Mouse (Mus musculus) cerebral cortex, adult 2 months (tissue): ENCODE measurements around the gene Tm9sf4.

Experiments used
- WGBS: fragments of 180-500 bp; shearing (Covaris S2); methylation state at CpG from one replicate; pipeline ENCODE4 v1.1.7; 2018; 5-methylcytosine and 5-hydroxymethylcytosine counted together

Tm9sf4 gene

DNA sequence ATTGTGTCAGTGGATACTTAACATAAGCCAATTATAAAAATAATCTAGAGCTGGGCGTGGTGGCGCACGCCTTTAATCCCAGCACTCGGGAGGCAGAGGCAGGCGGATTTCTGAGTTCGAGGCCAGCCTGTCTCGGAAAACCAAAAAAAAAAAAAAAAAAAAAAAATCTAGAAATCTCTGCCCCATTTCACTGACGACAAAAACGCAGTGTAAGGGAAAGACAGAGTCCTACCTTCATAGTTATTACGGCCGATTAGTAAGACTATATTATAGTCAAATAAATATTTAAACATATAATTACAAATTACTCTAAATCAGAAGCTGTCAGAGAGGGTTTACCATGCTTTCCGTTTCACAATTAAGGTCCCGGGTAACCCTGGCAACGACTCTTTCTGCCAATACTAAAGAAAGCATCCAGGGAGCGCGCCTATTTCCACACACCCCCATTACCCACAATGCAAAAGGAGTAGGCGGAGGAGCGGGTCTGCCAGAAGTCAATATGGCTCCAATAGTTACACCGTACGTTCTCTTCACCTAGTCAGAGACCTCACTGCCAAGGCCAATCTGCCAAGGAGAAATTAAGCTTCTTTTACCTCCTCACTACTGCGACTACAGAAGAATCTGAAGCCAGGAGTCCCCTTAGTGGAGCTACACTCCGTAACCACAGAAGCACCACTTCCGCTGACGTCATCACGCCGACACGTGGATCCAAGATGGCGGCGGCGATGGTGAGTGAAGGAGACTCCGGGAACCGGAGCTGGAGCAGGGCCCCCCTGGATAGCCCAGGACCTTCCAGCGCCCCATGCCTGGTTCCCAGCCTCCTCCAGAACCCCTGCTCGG is at the start of gene Tm9sf4:
Gene Tm9sf4, plus strand, starts transcription at position 460 of the 840 bp plus-strand sequence.
- 5% methylated on average over 34 of the region's 34 CpGs for WGBS

DNA sequence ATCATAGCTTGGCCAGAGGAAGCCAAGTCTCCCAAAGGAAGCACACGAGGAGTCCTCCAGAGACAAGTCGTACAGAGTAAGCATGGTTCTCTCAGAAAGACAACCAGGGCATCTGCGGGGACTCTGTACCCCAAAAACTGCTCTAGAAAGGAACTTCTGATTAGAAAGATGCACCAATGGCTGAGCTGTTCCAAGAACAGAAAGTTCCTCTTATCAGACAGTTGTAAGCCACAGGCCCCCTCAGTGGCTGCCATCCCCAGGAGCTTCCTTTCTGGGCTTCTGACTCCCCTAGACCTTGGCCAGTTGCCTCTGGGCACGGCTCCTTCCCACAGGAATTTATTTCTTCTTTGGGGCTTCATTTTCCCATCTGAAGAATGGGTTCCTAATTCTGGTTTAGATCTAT is 45.4 kb upstream of the Tm9sf4 start:
- 84% methylated on average over 4 of the region's 4 CpGs for WGBS

DNA sequence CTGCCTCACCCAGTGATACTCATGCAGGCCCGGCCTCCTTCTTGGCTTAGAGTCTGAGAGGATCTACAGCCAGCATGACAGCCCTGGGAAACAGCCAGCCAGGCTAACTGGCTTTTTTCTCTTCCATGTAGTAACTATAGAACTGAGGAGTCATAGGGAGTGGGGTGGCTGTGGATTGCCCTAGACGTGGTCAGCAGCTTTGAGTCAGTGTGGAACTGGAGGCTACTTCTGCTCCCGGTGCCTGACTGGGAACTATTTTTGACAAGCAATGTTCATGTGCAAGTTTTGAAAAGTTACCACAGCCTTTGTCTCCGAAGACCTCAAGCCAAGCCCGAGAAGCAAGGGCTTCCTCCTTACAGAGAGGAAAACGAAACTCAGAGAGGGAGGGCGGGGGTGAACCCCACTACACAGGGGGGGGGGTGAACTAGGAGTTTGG is 44.0 kb upstream of the Tm9sf4 start:
- 63% methylated on average over 7 of the region's 7 CpGs for WGBS

DNA sequence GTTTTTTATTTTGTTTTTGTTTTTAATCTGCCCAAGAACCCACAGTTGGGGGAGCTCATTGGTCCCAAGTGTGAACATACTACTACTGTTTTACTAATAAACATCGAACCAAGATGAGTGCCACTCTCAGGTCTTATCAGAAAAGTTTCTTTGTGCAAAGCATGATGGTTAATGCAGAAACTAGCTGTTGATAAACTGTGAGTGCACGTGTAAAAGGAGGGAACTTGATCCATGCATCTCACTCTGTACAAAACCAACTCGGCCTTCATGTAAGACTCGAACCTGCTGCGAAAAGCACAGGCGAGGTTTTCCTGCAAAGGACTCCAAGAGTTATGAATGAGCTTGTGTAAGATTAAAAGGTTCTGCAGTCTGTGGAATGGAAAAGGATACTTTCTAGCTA is 41.6 kb upstream of the Tm9sf4 start:
- 93% methylated on average over 6 of the region's 6 CpGs for WGBS

DNA sequence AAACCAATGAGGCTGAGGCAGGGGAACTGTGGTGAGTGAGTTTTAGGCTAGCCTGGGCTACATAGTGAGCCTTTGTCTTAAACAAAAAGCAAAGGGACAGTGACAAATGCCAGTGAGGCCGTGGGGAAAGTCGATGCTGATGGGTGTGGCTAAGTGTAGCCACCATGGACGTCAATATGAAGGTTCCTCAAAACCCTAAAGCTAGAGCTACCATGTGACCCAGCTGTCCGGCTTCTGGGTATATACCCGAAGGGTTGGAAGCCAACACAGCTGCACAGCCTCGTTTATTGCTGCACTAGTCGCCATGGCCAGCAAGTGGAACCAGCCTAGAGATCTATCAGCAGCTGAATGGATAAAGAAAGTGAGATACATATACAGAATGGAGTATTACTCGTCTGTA is 41.0 kb upstream of the Tm9sf4 start:
- 69% methylated on average over 8 of the region's 8 CpGs for WGBS

DNA sequence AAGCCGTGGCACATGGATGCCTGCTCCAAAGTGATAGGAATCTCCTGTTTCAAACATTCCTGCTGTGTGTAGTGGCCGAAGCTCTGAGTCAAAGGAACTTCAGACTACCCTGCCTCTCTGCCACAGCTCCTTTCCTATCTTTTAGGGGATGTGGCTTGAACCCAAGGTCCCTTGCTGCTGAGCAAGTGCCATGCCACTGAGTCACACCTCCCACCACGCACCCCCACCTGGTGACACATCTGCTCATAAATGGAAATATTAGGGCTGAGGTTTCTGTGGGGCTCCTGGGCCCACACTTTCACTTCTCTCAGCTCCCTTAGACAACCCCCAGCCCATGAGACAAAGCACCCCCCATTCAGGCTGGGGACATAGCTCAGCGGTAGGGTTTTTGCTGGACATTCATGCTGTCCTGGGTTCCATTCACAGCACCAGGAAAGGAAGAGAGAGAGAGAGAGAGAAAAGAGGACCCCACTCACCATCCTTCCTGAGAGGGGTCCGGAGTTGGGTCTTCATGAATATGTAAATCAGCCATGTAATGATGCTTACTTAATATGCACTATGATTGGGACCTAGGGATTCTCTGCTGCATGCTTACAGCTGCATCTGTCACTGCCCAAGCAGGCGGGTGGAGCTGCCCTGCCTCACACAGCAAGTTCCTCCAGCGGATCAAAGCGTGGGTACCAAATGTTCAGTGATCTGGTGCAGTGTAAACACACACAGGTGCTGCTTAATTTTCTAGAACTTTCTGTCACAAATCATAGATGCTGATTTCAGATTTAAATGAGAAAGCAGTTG is 39.1 kb upstream of the Tm9sf4 start:
- WGBS: 78% methylated on average over 8 of the region's 8 CpGs

DNA sequence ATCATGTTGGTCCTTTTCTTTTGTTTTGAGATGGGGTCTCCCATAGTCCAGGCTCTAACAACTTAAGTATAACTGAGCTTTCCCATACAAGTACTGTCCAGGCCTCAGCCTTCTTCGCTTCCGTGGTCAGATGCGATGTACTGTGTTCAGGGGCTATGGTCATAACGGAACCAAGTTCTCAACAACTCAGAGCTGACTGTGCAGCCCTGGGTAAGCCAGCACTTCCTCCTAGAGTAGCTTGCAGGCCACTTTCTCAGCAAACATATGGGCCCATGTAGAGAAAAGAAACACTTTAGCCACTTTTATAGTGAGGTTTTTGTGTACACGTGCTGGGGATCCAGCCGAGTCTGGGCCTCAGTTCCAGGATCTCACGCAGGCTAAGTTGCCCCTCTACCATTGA is 38.4 kb upstream of the Tm9sf4 start:
- 92% methylated on average over 7 of the region's 7 CpGs for WGBS

DNA sequence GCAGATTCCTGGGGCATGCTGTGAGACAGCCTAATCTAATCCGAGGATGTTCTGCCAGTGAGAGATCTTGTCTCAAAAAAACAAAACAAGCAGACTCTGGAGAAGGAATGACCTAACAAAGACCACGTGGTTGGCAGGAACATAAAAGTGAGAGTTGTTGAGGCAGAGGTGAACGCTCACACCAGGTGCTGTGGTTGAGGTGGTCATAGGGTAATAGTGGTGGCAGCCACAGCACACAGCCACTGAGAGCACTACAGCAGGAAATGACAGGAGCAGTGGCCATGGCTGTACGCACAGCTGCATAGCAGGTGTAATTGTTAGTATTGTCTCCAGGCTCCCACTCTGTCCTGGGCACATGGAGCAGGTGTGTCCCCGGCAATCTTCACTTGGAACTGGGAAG is 35.2 kb upstream of the Tm9sf4 start:
- 70% methylated on average over 5 of the region's 5 CpGs for WGBS

DNA sequence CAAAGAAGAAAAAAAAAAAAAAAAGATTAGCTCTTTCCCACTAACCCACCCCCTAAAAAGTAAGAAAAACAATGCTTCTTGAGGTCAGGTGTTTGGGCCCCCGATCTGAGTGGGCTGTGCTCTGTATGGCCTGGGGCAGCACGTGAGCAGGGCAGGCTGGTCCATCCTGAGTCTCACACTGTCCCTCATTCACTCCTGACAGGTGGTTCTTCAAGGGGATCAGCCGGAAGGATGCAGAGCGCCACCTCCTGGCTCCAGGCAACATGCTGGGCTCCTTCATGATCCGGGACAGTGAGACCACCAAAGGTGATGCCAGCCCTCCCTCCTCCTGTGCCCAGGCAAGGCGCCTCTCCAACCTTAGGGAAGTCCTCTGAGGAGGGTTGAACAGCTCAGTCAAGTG is 30.1 kb upstream of the Tm9sf4 start:
- 35% methylated on average over 6 of the region's 6 CpGs for WGBS

DNA sequence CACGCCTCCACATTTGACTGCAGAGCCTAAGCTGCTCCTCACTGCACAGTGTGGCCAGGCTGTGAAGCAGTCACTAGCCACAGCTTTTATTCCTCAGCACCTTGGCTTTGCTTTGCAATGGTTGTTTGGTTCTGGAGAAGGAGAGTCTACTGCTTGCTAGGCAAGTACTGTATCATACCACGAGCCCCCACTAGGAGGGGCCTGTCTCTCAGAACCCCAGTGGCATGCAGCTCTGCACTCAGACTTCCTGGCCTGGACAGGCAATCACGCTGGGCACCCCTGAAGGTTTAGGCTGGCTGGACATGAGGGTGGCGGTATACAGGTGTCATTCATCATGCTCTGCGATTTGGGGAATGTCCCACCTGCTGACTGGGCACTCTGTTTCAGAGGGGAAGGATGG is 26.9 kb upstream of the Tm9sf4 start:
- 55% methylated on average over 5 of the region's 5 CpGs for WGBS

DNA sequence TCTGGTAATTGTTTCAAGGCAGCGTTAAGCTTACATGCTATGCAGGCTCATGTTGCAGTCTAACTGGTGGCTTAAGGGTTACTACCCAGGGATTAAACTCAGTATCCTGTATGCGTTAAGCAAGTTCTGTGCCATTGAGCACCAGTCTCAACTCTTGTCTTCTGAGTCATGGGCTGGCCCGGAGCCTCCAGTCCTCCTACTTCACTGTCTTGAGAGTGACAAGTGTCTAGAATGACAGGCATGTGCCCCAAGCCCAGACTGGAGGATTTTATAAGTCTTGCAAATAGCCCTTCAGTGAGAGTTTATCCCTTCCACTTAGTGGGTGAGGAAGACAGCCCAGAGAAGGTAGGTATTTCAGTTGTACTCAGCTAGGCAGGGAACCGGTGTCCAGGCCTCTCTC is 24.9 kb upstream of the Tm9sf4 start:
- 74% methylated on average over 4 of the region's 4 CpGs for WGBS

DNA sequence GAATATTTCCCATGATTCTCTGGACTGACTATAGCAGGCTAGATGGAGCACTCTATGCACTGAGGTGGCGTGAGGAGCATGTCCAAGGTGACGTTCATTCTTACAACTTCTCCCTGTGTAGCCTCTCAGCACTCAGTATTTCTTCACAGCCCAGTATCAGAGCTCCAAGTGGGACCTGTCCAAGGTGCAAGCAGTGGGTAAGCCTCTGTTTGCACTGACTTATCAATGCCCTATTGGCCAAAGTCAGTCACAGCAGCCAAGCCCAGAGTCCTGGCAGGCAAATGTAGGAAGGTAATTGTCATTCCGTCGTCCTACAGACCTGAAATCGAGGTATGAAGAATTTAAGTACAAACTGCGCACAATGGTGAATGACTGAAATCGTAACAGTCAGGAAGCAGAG is 21.9 kb upstream of the Tm9sf4 start:
- 88% methylated on average over 7 of the region's 7 CpGs for WGBS

DNA sequence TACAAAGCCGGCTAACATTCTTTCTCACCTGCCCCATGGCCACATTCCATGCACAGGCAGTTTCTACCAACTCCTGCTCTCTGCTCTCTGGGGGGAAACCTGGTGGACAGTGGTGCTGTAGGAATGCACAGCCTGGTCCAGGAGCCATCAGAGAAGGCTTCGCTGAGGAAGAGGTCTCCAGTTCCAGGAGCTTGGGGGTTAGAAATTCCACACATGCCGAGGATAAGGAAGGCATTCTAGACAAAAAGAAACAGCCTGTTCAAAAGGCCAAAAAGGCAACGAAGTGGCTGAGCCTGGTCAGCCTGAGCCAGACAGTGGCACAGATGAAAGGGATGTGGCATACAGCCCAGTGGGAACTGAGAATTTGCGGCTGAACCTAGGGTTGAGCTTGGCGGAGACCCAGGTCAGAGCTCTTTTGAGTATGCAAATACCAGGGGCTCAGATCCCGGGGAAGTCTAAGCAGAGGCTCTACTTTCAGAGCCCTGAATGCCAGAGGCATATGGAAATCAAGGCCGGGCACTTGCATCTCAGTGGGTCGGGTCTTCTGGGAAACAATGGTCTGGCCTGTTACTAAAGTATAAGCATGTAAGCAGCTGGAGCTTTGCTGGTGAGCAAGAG is 21.0 kb upstream of the Tm9sf4 start:
- WGBS: 48% methylated on average over 9 of the region's 9 CpGs

DNA sequence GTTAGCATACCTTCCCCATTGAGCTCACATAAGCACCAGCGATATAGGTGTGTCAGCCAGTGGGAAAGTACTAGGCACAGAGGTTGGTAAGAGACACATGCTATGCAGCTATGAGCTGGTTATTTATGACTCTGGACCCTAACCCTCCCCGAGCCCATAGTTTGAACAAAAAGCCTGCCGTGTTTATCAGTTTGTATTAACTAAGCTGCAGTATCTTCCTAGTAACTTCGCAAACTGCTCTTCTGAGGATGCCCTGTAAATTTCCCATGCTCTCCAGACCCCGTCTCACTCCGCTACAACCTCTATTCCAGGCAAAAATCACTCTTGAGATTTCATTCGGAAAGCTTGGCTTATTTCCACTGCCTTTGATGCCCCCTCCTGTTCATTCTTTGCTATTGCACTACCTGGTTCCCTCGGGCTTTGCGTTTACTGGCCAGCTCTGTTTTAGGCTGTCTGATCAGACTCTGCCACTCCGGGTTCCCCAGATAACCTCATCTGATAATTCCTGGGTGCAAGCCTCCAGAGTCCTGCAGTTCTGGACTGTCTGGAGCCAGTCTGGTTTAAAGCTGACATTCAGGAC is 18.4 kb upstream of the Tm9sf4 start:
- WGBS: 20% methylated on average over 10 of the region's 10 CpGs

DNA sequence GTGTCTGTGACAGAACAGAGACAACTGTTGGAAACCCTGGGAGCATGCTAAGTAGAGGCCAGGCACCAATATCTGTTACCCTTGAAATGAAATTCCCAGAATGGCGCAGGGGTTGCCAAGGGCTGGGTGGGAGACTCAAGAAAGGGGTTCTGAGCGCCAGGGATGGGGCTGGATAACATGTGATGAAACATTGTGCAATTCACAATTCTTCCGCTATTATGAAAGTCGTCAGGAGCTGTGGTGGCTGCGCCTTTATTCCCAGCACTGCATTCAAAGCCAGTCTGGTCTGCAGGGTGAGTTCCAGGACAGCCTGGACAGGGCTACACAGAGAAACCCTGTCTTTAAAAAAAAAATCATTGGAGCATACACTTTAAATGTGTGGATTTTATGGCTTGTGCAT is 15.8 kb upstream of the Tm9sf4 start:
- WGBS: 88% methylated on average over 5 of the region's 5 CpGs

DNA sequence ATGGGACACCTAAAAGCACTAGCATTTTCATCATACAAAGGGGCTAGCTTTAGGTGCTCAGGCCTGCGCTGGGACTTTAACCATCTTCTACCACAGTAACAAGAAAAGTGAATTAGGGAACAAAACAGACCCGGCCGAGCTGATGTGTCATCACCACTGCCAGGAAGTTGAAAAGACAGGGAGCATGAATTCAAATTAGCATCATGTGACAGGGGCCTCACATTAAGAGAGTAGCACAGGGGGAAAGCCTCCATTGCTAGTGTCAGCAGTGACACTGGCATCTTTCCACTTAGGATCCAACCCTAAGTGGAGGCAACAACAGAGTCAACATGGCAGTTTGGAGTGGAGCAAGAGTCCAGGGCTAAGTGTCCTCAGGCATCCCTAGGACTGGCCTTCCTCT is 13.9 kb upstream of the Tm9sf4 start:
- 69% methylated on average over 3 of the region's 3 CpGs for WGBS

DNA sequence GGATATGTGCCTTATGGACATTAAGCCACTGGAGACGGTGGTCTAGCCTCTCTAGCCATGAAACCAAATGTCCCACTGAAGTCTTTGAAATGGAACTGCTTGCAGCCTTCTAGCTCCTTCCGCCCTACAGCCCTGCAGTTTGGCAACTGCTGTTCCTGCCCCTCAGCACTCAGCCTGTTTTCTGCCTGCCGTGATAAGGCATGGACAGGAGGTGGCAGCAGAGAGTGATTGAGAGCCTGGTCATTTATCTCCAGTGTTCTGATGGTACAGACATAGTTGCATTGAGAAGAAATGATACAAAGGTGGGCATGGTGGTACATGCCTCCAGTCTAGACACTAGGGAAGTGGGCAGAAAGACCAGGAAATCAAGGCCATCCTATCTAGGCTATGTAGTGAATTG is 13.4 kb upstream of the Tm9sf4 start:
- 12% methylated on average over 3 of the region's 3 CpGs for WGBS

DNA sequence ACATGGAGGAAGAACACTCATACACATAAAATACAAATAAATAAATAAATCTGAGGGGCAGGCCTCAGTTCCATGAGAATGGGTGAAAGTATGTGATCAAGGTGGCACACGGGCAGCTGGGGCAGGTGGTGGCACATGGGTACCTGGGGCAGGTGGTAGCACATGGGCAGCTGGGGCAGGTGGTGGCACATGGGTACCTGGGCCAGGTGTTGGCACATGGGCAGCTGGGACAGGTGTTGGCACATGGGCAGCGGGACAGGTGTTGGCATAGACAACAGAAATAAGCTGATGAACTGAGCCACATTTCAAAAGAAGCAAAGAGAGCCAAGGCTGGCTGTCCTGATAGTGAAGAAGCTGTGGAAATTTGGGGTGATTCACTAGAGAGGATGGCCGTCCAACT is 11.4 kb upstream of the Tm9sf4 start:
- 85% methylated on average over 3 of the region's 3 CpGs for WGBS

DNA sequence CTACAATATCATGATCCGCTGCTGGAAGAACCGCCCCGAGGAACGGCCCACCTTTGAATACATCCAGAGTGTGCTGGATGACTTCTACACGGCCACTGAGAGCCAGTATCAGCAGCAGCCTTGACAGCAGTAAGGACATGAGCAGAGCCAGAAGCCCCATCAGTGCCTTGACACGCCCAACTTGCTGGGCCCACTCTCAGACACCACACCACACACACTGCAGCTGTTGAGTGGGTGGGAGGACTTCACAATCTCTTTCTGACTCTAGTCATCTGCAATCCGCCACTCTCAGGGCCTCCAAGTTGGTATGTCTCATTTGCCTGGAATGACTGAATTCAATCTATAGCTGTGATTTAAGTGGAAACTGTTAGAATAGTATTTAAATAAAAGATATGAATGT is 10.1 kb upstream of the Tm9sf4 start:
- WGBS: 70% methylated on average over 7 of the region's 7 CpGs

DNA sequence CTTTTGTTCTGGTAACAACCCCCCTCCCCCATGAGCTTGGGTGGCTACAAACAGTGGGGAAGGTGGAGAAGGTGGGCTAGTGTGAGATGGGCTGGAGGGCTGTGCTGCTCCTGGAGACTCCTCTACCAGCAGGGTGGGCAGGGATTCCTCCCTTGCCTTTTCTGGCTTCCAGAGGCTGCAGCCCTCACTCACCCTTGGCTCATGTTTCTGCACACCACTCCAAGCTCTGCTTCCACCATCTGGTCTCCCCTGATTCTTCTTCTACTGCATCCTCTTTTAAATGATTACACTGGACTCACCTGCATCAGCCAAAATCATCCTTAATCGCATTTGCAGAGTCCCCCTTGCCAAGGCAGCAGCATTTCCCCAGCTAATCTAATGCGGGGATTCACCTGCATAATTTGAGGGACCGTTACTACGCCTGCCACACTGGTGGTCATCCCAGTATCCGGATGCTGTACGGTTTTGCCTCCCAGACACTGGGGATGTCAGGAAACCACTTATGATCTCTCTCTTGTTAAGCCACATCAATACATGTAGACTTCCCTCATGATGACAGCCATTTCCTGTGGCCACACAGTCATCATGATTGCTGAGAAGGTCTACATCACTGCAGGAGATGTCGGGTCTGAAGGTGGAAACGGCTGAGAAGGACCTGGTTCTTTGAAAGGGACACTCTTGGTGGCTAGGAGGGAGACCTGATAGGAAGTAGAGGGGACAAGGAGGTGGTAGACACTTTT is 9.0 kb upstream of the Tm9sf4 start:
- WGBS: 78% methylated on average over 8 of the region's 8 CpGs

DNA sequence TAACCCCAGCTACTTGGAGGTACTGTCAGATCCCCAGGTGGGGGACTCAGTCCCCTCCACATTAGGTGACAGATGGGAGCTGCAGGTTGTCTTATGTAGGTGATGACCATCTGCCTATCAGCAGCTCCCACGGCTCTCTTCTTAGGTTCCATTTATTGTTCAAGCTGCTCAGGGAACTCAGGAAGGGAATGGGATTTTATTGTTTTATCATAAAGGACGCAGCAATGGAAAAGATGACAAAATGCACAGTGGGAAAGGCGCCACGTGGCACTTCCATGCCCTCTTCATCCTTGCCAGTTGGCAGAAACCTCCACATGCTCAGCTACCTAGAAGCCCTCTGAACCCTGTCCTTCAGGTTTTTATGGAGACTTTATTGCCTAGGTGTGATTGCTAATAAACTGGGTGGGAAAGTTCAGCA is 8.1 kb upstream of the Tm9sf4 start:
- WGBS: 72% methylated on average over 4 of the region's 4 CpGs

DNA sequence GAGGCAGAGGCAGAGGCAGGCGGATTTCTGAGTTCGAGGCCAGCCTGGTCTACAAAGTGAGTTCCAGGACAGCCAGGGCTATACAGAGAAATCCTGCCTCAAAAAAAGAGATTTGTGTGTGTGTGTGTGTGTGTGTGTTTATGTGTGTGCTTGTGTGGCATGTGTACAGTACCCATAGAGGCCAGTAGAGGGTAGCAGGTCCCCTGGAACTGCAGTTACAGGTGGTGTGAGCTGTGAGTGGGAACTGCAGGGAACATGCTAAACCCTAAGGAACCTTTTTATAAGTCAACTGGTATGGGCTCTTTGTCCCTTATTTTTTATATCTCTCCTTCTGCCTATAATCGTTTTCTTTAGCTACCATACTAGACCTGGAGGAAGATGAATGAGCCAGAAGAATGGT is 3.8 kb upstream of the Tm9sf4 start:
- WGBS: 81% methylated on average over 2 of the region's 3 CpGs
